7 mouse cellular contexts compared by ENCODE assay signal in genomic region chr12:109749711-109750243, GRCm38 (mm10).
A peak's percentile ranks its signal among the peaks of the same experiment; 100 is the strongest.
DNase-seq lines count a peak whose midpoint lies in the region; ATAC-seq and TF ChIP-seq lines count a peak whose summit lies in the region.

No protein-coding gene starts in this region.

- peak overlapping the region; percentile 29 for H3K9ac ChIP-seq in hindbrain, embryonic 12.5 days
- H3K9ac ChIP-seq in midbrain, embryonic 13.5 days (replicated peaks) = peak overlapping the region; percentile 43
- peak overlapping the region; percentile 27; the same call in 1 of the 2 replicates for H3K9ac ChIP-seq in stomach, postnatal 0 days (ENCODE audit: low read length)

- no peaks in the 10 kb centered on the region for H3K27me3 ChIP-seq in hindbrain, embryonic 12.5 days
- H3K27me3 ChIP-seq in limb, embryonic 10.5 days (ENCODE audit: low read depth, poor library complexity, severe bottlenecking) = peaks cover 7% of the 10 kb centered on the region; the same call in 1 of the 2 replicates
- H3K27me3 ChIP-seq in midbrain, embryonic 13.5 days = 0 out of 2 replicates have a peak, but pooled peaks cover 6% of the 10 kb centered on the region
- no peaks in the 10 kb centered on the region for H3K27me3 ChIP-seq in stomach, postnatal 0 days (ENCODE audit: control insufficient read depth, insufficient read depth, low read length)

- H3K4me2 ChIP-seq in hindbrain, embryonic 12.5 days (replicated peaks) = peak overlapping the region; percentile 38
- H3K4me2 ChIP-seq in midbrain, embryonic 13.5 days (replicated peaks) = peak overlapping the region; percentile 48
- peak overlapping the region; percentile 31 for H3K4me2 ChIP-seq in stomach, postnatal 0 days (replicated peaks; ENCODE audit: low read depth)

- H3K4me3 ChIP-seq in hindbrain, embryonic 12.5 days = peak overlapping the region; percentile 16; the same call in 1 of the 2 replicates
- peak overlapping the region; percentile 40 for H3K4me3 ChIP-seq in limb, embryonic 10.5 days
- H3K4me3 ChIP-seq in midbrain, embryonic 13.5 days (replicated peaks) = peak overlapping the region; percentile 20
- H3K4me3 ChIP-seq in stomach, postnatal 0 days (ENCODE audit: low read depth, low read length) = no peak overlapping the region

- peak overlapping the region; percentile 86 for H3K27ac ChIP-seq in hindbrain, embryonic 12.5 days
- peak overlapping the region; percentile 84 for H3K27ac ChIP-seq in limb, embryonic 10.5 days
- H3K27ac ChIP-seq in midbrain, embryonic 13.5 days = peak overlapping the region; percentile 73
- peak overlapping the region; percentile 35; the same call in 1 of the 2 replicates for H3K27ac ChIP-seq in stomach, postnatal 0 days (replicated peaks)

- H3K36me3 ChIP-seq in hindbrain, embryonic 12.5 days = peaks cover 5% of the 10 kb centered on the region; the same call in 1 of the 2 replicates
- peaks cover 21% of the 10 kb centered on the region; the same call in 1 of the 2 replicates for H3K36me3 ChIP-seq in limb, embryonic 10.5 days
- peaks cover 7% of the 10 kb centered on the region; the same call in 1 of the 2 replicates for H3K36me3 ChIP-seq in midbrain, embryonic 13.5 days
- no peaks in the 10 kb centered on the region for H3K36me3 ChIP-seq in stomach, postnatal 0 days (ENCODE audit: control insufficient read depth, insufficient read depth, low read length)

- DNase-seq in adrenal gland, adult 8-10 months = peak; percentile 86
- DNase-seq in cerebellum, postnatal 10 days = peak; percentile 79 to 82
- DNase-seq in frontal cortex, postnatal 10 days (ENCODE audit: low spot score in 2 of 2) = peak; percentile 51 to 59
- peak; percentile 84 for DNase-seq in limb, embryonic 10.5 days (ENCODE audit: low spot score)
- DNase-seq in stomach, postnatal 0 days (ENCODE audit: low spot score) = peak; percentile 62

- 3% methylated on average over 14 of the region's 14 CpGs for WGBS in hindbrain, embryonic 12.5 days
- WGBS in limb, embryonic 10.5 days = 1% methylated on average over 14 of the region's 14 CpGs
- WGBS in midbrain, embryonic 13.5 days = 6% methylated on average over 14 of the region's 14 CpGs
- 2% methylated on average over 14 of the region's 14 CpGs for WGBS in stomach, postnatal 0 days

- peak; percentile 80 for ATAC-seq in hindbrain, embryonic 12.5 days (ENCODE audit: low FRiP score)
- peak; percentile 84 for ATAC-seq in midbrain, embryonic 13.5 days
- peak; percentile 84 for ATAC-seq in stomach, postnatal 0 days (ENCODE audit: low FRiP score, low TSS enrichment)

- H3K4me1 ChIP-seq in hindbrain, embryonic 12.5 days = peaks cover 57% of the 10 kb centered on the region
- H3K4me1 ChIP-seq in limb, embryonic 10.5 days = peaks cover 50% of the 10 kb centered on the region
- peaks cover 61% of the 10 kb centered on the region for H3K4me1 ChIP-seq in midbrain, embryonic 13.5 days (replicated peaks)
- peaks cover 13% of the 10 kb centered on the region; the same call in 1 of the 2 replicates for H3K4me1 ChIP-seq in stomach, postnatal 0 days (replicated peaks; ENCODE audit: control insufficient read depth, insufficient read depth)

- TF ChIP-seq EP300 in stomach, postnatal 0 days (optimal IDR thresholded peaks at IDR 0.05) = no peak

- no peaks in the 10 kb centered on the region for H3K9me3 ChIP-seq in hindbrain, embryonic 12.5 days (replicated peaks)
- H3K9me3 ChIP-seq in limb, embryonic 10.5 days (replicated peaks) = no peaks in the 10 kb centered on the region
- H3K9me3 ChIP-seq in midbrain, embryonic 13.5 days = no peaks in the 10 kb centered on the region
- H3K9me3 ChIP-seq in stomach, postnatal 0 days (ENCODE audit: control insufficient read depth, low read length) = no peaks in the 10 kb centered on the region

- TF ChIP-seq CTCF in stomach, postnatal 0 days (IDR thresholded peaks at IDR 0.05; ENCODE audit: low read depth) = peak; percentile 71

Comparison
In these comparisons a context has a peak if more than half of its experiments do, and no peak if none do; other contexts are left out.
1. H3K27ac ChIP-seq: peak in every context shown above with its lines; median percentile 86 in hindbrain, embryonic 12.5 days; 84 in limb, embryonic 10.5 days; 73 in midbrain, embryonic 13.5 days; 35 in stomach, postnatal 0 days.